In the genomic region with DNA sequence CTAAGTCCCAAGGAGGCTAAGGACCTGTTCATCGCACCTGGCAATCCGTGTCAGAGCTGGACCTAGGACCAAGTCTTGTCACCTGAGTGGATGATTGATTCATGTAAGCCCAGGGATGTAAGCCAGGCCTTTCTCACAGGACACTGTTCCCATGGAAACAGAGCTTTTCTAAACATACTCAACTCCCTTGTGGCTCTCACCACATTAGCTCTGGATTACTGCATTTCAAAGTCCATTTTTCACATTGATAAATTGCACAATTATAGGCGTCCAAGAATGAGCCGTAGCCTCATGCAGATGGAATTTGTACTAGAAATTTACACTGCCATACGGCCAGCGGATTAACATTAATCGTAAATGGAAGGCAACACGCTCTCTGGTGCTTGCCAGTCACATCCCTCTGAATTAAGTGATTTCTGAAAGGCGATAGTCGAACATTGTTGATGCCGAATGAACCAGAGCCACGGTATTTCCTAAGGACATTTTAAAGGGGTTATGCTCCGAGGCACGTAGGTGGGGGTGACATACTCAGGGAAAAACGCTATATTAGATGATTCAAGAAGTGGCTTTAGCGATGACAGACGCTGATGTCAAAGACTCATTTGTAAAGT, we compare ENCODE assay signal across 8 mouse cellular contexts. TPM values are rescaled to one million over a fixed set of nuclear protein-coding genes. Genes with fewer than 3 reads are reported as not detected.
DNase-seq lines count a peak whose midpoint lies in the region; ATAC-seq and TF ChIP-seq lines count a peak whose summit lies in the region.

No protein-coding gene starts in this region.

- peaks cover 13% of the 10 kb centered on the region; the same call in 1 of the 2 replicates for H3K4me1 ChIP-seq in forebrain, postnatal 0 days (ENCODE audit: insufficient read depth)
- 0 out of 2 replicates have a peak, but pooled peaks cover 7% of the 10 kb centered on the region for H3K4me1 ChIP-seq in midbrain, postnatal 0 days (ENCODE audit: insufficient read depth, low read length)

- H3K36me3 ChIP-seq in forebrain, postnatal 0 days (ENCODE audit: insufficient read depth), result no peaks in the 10 kb centered on the region
- no peaks in the 10 kb centered on the region for H3K36me3 ChIP-seq in midbrain, postnatal 0 days (ENCODE audit: insufficient read depth, low read length)

- no peaks in the 10 kb centered on the region for H3K9me3 ChIP-seq in forebrain, postnatal 0 days (ENCODE audit: low read length)
- no peaks in the 10 kb centered on the region for H3K9me3 ChIP-seq in midbrain, postnatal 0 days (ENCODE audit: low read length)

- 20% methylated on average over 17 of the region's 17 CpGs for WGBS in forebrain, postnatal 0 days
- WGBS in midbrain, postnatal 0 days, result 17% methylated on average over 17 of the region's 17 CpGs

- H3K27me3 ChIP-seq in forebrain, postnatal 0 days (ENCODE audit: insufficient read depth, low read length), result no peaks in the 10 kb centered on the region
- no peaks in the 10 kb centered on the region for H3K27me3 ChIP-seq in midbrain, postnatal 0 days (ENCODE audit: insufficient read depth, low read length)

- DNase-seq in heart, adult 18-20 months, result peak; percentile 48 to 52
- no peak for DNase-seq in heart, postnatal 14 days
- peak; percentile 46 for DNase-seq in adipocyte (ENCODE audit: low spot score)
- peak; percentile 49 for DNase-seq in forebrain, postnatal 0 days
- peak; percentile 72 for DNase-seq in midbrain, postnatal 0 days (ENCODE audit: low spot score)
- no peak for DNase-seq in adrenal gland, adult 18-20 months (ENCODE audit: low spot score in 2 of 2)
- DNase-seq in frontal cortex, postnatal 14 days (ENCODE audit: low spot score in 2 of 2), result no peak
- no peak for DNase-seq in right cerebral cortex, postnatal 36 days (ENCODE audit: low spot score in 2 of 2)

- intact Hi-C loops in heart, postnatal 14 days (cut with DNase I), result loop anchor here (5.0 kb wide), 1 partner anchor 42 kb away; no protein-coding TSS in a partner anchor

- H3K27ac ChIP-seq in forebrain, postnatal 0 days (ENCODE audit: low read depth, low read length), result no peak overlapping the region
- peak overlapping the region; percentile 55 for H3K27ac ChIP-seq in midbrain, postnatal 0 days (ENCODE audit: low read depth, low read length)

- H3K9ac ChIP-seq in forebrain, postnatal 0 days, result no peak overlapping the region
- no peak overlapping the region; the same call in 1 of the 2 replicates for H3K9ac ChIP-seq in midbrain, postnatal 0 days (replicated peaks; ENCODE audit: low read length, poor library complexity, severe bottlenecking)

- ATAC-seq in forebrain, postnatal 0 days, result peak; percentile 47
- ATAC-seq in midbrain, postnatal 0 days (ENCODE audit: low FRiP score), result no peak

- no peak overlapping the region for H3K4me3 ChIP-seq in forebrain, postnatal 0 days (ENCODE audit: low read depth, low read length)
- H3K4me3 ChIP-seq in midbrain, postnatal 0 days (ENCODE audit: low read depth, low read length), result no peak overlapping the region

- no peak for TF ChIP-seq CTCF in forebrain, postnatal 0 days (IDR thresholded peaks at IDR 0.05; ENCODE audit: low read depth)
- TF ChIP-seq CTCF in midbrain, postnatal 0 days (IDR thresholded peaks at IDR 0.05), result no peak

- H3K4me2 ChIP-seq in forebrain, postnatal 0 days (ENCODE audit: low read depth), result peak overlapping the region; percentile 21
- H3K4me2 ChIP-seq in midbrain, postnatal 0 days (ENCODE audit: low read depth, low read length, poor library complexity, severe bottlenecking), result 0 out of 2 replicates have a peak overlapping the region, but pooled peaks have one; percentile 24

RNA-seq across cellular contexts. Expression of gene Cep63, which starts 23.7 kb away (rescaled TPM):
- 10 to 100 TPM; 52.5 to 59.4 TPM for total RNA-seq in heart, adult 18-20 months (2021)
- total RNA-seq in heart, postnatal 14 days (2021), result 10 to 100 TPM; 32.2 to 33.5 TPM
- 17.5 and 19.5 TPM in 2 replicates for total RNA-seq in forebrain, postnatal 0 days (2014; rRNA removed)
- 35.9 and 39.3 TPM in 2 replicates for polyA plus RNA-seq in forebrain, postnatal 0 days (2015; fragmentation: Nextera tagmentation; extraction: Ambion mirVana)
- total RNA-seq in midbrain, postnatal 0 days (2014; rRNA removed), result 9.2 and 11.9 TPM in 2 replicates
- 35.0 and 38.3 TPM in 2 replicates for polyA plus RNA-seq in midbrain, postnatal 0 days (2015; fragmentation: Nextera tagmentation; extraction: Ambion mirVana)
- 10 to 100 TPM; 34.8 to 46.1 TPM for total RNA-seq in adrenal gland, adult 18-20 months (2021)

RNA-seq across cellular contexts. Expression of gene Anapc13, which starts 23.9 kb away (rescaled TPM):
- total RNA-seq in heart, adult 18-20 months (2021), result 100 to 1,000 TPM; 357 to 368 TPM
- 100 to 1,000 TPM; 282 to 299 TPM for total RNA-seq in heart, postnatal 14 days (2021)
- total RNA-seq in forebrain, postnatal 0 days (2014; rRNA removed), result 22.5 and 26.8 TPM in 2 replicates
- 124 and 139 TPM in 2 replicates for polyA plus RNA-seq in forebrain, postnatal 0 days (2015; fragmentation: Nextera tagmentation; extraction: Ambion mirVana)
- total RNA-seq in midbrain, postnatal 0 days (2014; rRNA removed), result 17.2 and 49.9 TPM in 2 replicates
- 134 and 136 TPM in 2 replicates for polyA plus RNA-seq in midbrain, postnatal 0 days (2015; fragmentation: Nextera tagmentation; extraction: Ambion mirVana)
- 100 to 1,000 TPM; 367 to 377 TPM for total RNA-seq in adrenal gland, adult 18-20 months (2021)

Comparison
In these comparisons a context has a peak if more than half of its experiments do, and no peak if none do; other contexts are left out.
1. DNase-seq: peak in heart, adult 18-20 months (2 of 2), adipocyte (single experiment), forebrain, postnatal 0 days (single experiment) and midbrain, postnatal 0 days (single experiment); none in heart, postnatal 14 days (0 of 2), adrenal gland, adult 18-20 months (0 of 2), frontal cortex, postnatal 14 days (0 of 2) and right cerebral cortex, postnatal 36 days (0 of 2).